Mouse (Mus musculus): ENCODE measurements at regions not wholly inside any gene's neighbourhood (a gene's known extent, or its start where the extent isn't known, plus 50 kb on each side); places are given as distances from the start of the nearest gene placed in this dataset.

DNA sequence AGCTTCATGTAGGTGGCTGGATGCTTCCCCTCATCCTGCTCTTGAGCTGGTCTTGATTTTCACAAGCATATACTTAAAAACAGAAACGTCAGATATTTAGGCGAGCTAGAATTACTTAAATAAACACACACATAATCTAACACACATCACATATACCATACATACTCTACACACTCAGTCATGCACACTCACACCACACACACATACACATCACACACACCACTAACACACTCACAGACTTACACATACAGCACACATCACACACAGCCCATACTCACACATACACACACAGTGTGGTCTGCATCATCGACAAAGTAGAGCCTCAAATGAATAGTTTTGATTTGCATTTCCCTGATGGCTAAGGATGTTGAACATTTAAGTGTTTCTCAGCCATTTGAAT lies 116.9 kb downstream of the Spry2 start:
- no peak for DNase-seq (ENCODE audit: low spot score)

DNA sequence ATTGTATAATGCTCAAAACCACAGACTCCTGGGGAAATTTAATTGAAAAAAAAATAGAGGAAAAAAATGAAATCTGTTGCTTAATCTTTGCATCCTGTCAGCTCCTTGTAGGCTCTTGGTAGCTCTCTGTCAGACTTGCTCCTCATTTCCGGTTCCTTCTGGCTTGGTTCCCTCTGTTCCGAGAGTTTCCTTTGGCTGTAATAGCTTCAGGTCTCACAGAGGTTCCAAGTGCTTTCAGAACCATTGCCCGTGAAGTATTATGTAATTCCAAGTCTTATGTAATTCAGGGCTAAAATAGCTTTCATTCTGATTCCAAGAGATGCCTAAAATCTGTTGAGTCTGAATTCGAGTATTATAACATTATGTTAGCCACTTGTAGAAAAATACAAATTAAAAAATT lies 117.3 kb downstream of the Spry2 start:
- no peak for DNase-seq (ENCODE audit: low spot score)

GRCm38 (mm10) chr14:105773674-105774073 lies 122.9 kb downstream of the Spry2 start:
- no peak for DNase-seq (ENCODE audit: low spot score)

GRCm38 (mm10) chr14:105767100-105767499 lies 129.5 kb downstream of the Spry2 start:
- no peak for DNase-seq (ENCODE audit: low spot score)

GRCm38 (mm10) chr14:105752509-105753375 lies 143.9 kb downstream of the Spry2 start:
- DNase-seq (ENCODE audit: low spot score): no peak

DNA sequence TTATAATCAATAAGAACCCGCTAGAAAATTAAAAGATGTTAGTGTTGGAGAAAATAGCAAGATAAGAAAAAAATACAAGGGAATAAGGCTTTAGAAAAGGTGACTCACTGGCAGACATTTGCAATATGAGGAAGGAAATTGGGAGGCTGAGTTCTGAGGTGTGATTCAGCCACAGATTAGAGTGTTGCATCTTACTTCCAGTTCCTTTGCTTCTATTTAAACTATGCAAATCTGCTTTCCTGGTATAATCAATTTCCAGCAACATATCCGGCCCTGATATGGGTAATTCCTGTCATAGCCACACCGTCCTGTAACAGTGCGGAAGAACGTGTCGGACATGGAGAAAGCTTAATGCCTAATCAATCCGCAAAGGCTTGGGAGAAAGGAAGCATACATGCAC lies 144.9 kb downstream of the Spry2 start:
- DNase-seq (ENCODE audit: low spot score): no peak

DNA sequence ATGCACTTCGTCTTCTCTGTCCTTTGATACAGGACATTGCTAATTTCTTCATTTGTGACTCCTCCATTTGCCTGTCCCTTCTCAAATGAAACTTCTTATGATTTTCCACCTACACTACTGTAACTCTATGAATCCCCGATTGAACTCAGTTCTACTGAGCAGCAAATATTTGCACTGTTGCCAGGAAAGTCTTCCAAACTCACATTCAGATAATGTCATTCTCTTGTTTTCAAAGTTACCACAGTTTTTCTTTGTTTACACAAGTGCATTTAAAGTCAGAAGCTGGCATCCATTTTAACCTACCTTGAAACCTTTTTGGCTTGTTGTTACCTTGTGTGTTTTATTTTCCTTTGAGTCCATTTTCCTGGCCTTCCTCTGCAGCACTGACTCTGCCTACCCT lies 152.0 kb downstream of the Spry2 start:
- DNase-seq (ENCODE audit: low spot score): no peak

DNA sequence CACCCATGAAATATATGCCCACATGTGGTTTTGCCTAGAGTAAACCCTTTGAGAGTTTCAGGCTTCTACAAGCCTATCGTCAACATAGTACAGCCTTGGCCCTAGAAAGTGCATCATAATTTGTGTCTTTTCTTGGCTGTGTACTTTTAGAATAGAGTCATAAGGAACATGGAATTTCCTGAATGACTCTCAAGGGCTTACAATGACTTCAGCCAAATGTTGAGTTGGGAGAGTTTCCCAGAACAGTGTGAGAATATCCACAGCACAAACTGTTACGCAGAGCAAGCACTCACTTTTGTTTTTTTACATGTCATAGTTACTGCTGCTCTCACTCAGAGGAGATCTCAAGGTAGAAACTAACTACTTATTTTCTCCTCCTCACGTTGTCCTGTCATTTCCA lies 152.5 kb downstream of the Spry2 start:
- no peak for DNase-seq (ENCODE audit: low spot score)

GRCm38 (mm10) chr14:105740889-105741288 lies 155.7 kb downstream of the Spry2 start:
- peak; percentile 21 for DNase-seq (ENCODE audit: low spot score)

- no peak for DNase-seq (ENCODE audit: low spot score)
Measured at GRCm38 (mm10) chr14:105738568-105738967, 158.1 kb downstream of the Spry2 start.

DNA sequence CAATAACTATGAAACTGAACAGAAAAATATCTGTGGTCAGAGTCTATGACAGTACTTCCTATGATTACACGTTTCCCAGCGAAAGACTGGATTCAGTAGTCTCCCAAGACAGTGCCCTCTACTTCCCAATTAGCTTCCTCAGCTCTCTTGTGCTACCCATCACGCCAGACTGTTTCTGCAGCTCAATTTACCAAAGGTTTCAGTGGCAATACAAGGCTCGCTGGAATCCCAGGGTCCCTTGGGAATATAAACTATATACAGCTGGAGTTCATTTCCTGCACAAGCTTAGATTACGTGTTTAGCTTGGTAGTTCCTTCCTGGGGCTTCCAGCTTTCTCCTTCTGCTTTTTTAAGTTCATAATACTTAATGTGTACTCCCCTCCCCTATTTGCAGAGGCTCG lies 160.3 kb downstream of the Spry2 start:
- DNase-seq (ENCODE audit: low spot score): no peak

GRCm38 (mm10) chr14:105734291-105734690 lies 162.3 kb downstream of the Spry2 start:
- DNase-seq (ENCODE audit: low spot score): no peak

- DNase-seq (ENCODE audit: low spot score): no peak
Measured at GRCm38 (mm10) chr14:105733013-105733728, 163.4 kb downstream of the Spry2 start.

DNA sequence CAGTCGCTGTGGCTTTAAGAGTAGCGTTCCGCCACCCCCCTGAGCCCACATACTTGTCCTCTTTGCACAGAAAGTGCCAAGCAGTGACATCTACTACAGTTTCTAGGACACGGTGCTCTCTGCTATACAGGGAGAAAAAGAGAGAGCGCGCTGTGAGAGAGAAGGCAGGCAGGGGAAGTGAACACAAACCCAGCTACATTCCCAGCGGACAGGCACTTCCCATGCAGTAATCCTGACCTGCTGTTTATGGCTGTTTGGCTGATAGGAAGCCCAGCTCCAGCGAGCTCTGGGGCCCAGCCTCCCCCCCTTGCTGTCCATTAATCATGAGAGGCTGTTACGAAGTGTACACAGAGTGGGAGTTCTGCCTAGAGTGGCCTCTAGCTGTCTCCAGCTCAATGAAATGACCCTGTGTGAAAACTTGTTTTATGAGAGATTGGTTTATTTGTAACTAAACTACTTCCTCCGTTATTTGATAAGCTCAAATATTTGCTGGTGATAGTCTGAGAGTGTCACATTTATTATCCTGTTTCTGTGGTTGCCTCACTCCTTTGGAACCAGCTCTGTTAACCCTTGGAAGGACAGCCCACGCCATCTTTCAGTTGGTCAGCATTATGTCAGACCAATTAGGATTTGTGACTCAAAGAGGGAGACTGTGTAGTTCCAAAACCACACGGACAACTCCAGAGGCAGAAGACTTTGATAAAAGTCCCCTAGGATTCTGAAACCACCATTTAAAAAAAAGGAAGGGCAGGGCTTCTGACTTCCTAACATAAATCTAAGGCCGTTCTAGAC lies 164.2 kb downstream of the Spry2 start:
- DNase-seq (ENCODE audit: low spot score): peak; percentile 49

DNA sequence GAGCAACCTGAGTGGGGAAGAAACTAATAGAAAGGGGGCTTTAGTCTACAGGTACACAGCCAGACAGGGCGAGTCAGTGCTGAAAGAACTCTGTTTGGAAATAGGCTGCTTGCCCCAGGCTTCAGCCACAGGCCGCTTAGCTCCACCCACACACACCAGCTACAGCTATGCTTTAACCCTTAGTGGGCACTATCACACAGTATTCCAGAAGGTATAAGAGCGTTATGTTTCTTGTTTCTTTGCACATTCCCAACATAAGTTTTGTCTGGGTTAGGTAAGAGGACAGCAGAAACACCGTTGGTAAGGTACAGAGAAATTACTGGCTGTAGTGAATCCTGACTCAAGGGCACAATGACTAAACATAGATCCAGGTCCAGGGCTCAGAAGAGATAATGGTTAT lies 165.8 kb downstream of the Spry2 start:
- no peak for DNase-seq (ENCODE audit: low spot score)

- DNase-seq (ENCODE audit: low spot score): no peak
Measured at GRCm38 (mm10) chr14:105728841-105729240, 167.8 kb downstream of the Spry2 start.

DNA sequence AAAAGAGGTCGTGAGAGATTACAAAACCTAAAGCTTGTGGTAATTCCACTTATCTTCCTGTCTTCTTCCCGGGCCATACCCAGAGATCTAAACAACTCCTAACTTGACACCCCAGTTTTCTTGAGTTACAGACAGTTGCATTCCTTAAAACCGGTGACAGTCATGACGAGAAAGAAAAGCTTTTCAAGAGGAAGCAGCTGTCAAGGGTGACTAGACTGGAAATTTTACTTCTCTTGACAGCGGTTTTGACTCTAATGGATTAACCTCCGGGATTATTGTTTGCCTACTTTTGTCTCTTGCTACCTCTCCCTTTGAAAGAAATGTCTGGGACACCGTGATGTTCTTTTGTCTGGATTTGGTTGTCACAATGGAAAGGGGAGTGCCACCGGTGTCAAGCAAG lies 170.9 kb downstream of the Spry2 start:
- no peak for DNase-seq (ENCODE audit: low spot score)

- DNase-seq (ENCODE audit: low spot score): no peak
Measured at GRCm38 (mm10) chr14:105722923-105723322, 173.7 kb downstream of the Spry2 start.

DNA sequence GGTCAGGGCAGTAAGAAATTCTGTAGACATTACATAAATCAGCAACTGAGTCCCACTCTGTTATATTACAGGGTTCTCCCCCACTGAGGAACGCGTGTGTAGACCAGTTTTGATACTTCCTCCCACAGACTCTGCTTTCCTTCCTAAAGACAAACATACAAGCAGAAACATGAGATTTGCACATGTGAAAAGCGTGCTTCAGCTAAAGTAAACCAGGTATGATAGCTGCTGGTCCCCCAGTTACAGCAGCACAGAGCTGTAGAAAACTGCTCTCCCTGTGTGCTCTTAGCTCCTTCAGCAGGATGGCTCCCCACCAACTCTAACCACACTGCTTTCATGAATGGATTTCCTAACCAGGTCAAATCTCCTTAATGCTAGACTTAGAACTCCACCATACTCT lies 175.0 kb downstream of the Spry2 start:
- DNase-seq (ENCODE audit: low spot score): no peak

DNA sequence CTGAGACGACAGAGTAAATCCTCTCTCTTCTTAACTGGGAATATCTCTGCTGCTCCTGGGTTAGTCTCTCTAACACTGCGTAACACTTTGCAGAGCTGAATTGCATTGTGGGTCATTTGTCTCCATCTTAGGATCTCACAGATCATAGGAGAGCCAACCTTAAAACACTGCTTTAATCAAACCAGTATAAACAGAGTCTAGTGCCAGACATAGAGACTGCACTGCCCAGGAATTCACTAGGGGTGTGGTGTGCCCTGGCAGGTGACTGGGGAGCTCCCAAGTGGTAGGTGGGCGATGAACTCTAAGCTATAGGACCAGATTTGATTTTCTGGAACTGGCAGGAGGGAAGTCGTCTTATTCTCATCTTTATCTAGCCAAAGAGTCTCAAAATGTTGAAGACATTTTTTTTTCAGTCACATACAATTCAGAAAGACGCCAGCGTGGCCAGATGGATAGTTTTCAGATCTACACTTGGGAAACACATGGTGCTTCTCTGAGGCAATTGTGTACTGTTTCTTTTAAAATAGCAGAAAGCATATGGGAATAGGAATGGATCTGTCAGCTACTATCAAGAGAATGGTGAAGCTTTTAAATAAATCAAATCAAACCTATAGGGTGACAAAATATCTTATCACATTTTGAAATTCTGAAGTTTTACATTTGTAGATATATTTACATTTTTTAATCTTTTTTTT lies 175.7 kb downstream of the Spry2 start:
- DNase-seq (ENCODE audit: low spot score): no peak

- no peak for DNase-seq (ENCODE audit: low spot score)
Measured at GRCm38 (mm10) chr14:105718676-105719441, 177.8 kb downstream of the Spry2 start.

Measured in ovary, postnatal 10 days (tissue).